Mouse (Mus musculus) WW6 (cell line): ENCODE measurements at regions not wholly inside any gene's neighbourhood (a gene's known extent, or its start where the extent isn't known, plus 50 kb on each side); places are given as distances from the start of the nearest gene placed in this dataset.

Source experiments
- DNase-seq: peaks from one replicate; pipeline ENCODE4 v3.0.0-alpha.2; 2013; ENCODE audit warnings: low read depth, low spot score

GRCm38 (mm10) chr13:90584766-90585165 lies 320.4 kb downstream of the Atp6ap1l start:
- DNase-seq, result no peak

GRCm38 (mm10) chr13:90575371-90575770 lies 329.8 kb downstream of the Atp6ap1l start:
- DNase-seq, result no peak

GRCm38 (mm10) chr13:90572580-90572979 lies 332.6 kb downstream of the Atp6ap1l start:
- DNase-seq, result no peak

GRCm38 (mm10) chr13:90563183-90563840 lies 341.8 kb downstream of the Atp6ap1l start:
- DNase-seq, result no peak

- no peak for DNase-seq
Measured at GRCm38 (mm10) chr13:90560095-90560494, 345.1 kb downstream of the Atp6ap1l start.

- DNase-seq, result no peak
Measured at GRCm38 (mm10) chr13:90559481-90559880, 345.7 kb downstream of the Atp6ap1l start.

DNA sequence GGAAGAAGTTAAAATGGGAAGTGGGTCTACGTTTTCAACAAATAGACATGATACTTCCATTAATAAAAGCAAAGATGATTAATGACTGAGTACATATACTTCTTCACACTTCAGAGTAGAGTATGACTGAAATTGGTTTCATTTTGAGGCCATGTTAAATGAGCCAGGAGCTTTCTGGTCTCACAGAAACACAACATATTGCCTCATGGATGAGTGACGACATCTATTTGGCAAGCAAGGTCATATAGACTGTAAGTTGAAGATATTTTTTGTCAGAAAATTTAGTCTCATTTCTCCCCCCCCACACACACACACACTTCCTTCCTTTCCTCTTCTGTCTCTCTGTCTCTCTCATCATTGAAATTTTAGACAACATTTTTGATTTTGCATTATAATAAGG lies 354.0 kb downstream of the Atp6ap1l start:
- DNase-seq, result no peak

- DNase-seq, result no peak
Measured at GRCm38 (mm10) chr13:90546288-90547035, 358.7 kb downstream of the Atp6ap1l start.

GRCm38 (mm10) chr13:90545816-90546215 lies 359.3 kb downstream of the Atp6ap1l start:
- no peak for DNase-seq

GRCm38 (mm10) chr13:90537525-90537924 lies 367.6 kb downstream of the Atp6ap1l start:
- no peak for DNase-seq

- DNase-seq, result no peak
Measured at GRCm38 (mm10) chr13:90526998-90527397, 378.2 kb downstream of the Atp6ap1l start.

DNA sequence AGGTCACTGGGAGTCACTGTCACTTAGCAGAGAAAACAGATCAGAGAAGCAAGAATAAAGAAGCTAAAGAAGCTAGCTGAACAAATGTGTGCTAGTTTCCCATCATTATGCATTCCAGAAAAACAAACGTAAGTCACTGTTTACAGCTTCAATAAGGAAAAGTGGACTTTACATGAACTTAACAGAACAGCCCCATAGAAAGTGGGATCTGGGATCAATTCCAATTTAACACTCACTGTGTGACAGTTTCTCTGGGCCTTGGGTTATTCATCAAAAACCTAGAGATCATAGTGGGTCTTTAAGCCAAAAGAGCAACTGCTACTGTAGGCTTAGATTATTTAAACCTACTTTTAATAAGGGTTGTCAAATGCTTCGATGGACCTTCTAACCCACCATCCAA lies 379.4 kb downstream of the Atp6ap1l start:
- no peak for DNase-seq

GRCm38 (mm10) chr13:90521758-90522245 lies 383.4 kb downstream of the Atp6ap1l start:
- no peak for DNase-seq

DNA sequence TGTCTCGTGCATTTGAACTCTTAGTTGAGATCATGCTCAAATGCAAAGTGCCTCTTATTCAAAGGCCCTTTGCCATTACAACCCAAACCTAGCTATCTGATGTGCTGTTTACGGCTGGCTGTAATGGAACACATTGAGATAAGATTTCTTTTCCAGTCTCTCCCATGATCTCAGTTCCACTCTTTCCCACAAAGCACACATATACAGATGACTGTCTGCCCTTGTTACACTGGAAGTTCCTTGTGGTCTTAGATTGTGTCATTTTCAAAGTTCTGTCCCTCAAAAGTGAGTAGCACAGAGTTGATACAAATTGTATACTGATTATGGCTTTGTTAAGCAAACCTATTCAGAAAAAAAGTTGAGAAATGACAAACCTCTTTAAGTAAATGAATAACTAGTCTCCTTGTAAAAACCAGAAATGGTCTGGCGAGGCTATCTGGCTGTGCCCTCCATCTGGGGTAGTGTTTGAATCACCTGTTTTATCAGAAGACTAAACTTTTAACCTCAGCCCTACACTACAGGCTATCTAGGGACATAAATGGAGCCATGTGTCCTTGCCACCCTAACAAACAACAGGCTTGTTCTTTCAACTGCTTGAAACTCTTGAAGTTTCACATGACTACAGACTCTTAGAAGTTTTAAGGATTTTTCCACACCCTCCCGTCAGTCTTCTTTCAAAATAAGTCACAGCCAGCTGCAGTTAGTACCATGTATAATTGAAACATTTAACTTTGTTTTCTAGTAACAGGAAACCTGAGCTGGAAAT lies 384.0 kb downstream of the Atp6ap1l start:
- no peak for DNase-seq

DNA sequence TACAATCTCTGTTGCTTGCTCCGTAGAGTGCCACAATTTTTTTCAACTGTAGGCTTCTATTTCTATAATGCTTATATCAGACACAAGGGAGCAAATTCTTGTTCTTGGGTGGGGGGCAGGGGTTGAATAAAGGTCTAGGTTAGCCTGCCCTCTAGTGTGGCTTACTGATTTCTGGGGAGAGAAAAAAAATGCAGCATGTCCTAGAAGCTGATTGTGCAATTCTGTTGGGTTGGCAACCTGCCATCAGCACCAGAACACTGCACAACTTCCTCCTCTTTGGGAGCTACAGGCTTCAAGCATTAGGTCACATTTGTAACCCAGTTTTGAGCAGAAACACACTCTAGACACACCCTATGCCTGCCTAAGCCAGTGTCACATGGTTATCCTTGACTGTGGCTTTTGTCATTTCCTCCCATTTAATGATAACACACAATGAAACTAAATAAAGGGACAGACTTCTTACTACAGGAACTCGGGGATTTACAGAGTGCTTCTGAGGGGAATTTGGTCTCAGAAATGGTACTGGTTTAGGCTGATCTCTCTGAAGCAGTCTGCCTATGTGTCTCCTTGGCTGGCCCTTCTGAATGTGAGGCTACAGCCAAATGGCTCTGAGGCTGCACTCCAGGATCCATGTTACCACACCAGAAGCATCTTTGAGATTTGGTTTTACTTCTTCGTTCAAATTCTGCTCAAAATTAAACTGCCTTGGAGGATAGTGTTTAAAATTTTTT lies 389.2 kb downstream of the Atp6ap1l start:
- no peak for DNase-seq

DNA sequence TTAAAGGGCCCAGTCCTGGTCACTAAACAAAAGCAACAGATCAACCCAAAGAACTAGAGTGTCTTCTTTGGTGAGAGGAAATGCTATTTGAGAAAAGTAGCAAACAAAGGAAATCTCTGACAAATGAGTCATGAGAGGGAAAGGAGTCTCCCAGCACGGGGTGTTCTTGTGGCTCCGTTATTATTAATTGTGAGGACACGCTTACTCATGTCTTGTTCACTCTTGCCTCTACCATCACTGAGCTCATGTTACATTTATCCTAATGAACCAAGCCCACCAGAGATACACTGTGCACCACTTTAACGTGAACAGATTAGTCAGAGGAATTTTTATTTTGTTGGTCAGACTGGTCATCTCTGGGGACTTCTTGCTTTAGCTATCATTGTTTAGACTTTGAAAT lies 391.3 kb downstream of the Atp6ap1l start:
- no peak for DNase-seq

DNA sequence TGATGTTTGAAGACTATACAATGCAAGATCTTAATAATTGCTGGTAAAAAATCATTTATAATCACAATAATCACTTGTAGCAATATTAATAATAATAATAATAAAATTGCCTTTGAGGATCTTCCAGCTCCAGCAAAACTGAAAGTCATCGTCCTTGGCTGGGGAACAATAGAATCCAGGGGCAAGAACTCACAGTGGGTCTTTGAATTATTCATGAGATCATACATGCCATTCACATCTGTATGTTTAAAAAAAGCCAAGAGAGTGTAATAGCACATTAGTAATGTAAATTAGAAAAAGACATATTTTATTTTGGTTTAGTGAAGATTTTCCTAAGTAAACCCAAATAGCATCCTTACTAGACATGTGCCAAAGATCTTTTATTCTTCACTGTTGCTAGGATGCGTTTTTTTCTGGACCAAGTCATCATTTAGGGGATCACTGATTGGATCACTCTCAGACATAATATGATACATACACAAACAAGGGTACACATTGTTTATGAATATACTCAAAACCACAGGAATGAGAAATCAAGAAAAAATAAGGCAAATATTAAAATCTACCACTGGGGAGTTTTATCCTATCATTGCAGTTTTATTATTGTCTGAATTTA lies 392.3 kb downstream of the Atp6ap1l start:
- no peak for DNase-seq

GRCm38 (mm10) chr13:90510479-90510878 lies 394.7 kb downstream of the Atp6ap1l start:
- no peak for DNase-seq

- no peak for DNase-seq
Measured at GRCm38 (mm10) chr13:90503188-90503587, 402.0 kb downstream of the Atp6ap1l start.

DNA sequence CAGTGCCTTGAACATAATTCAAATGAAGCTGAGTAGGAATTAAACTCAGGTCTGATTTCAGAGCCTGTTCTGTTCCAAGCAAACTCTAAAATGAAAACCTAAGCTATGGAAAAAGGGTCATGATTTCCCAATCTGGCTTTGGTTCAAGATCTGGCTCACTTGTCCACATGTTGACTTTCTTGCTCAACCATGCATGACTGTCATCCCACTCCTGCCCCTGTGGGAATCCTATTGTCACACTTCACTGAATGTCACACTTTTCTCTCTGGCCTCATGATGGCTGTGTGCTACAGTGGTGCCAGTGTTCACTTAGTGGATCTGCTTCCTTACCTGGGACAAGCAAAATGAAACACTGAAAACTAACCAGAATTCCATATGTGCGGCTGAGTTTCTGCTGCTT lies 403.0 kb downstream of the Atp6ap1l start:
- no peak for DNase-seq

- DNase-seq, result no peak
Measured at GRCm38 (mm10) chr13:90498978-90499377, 406.2 kb downstream of the Atp6ap1l start.
